ENCODE assay signal across 10 mouse cellular contexts in the genomic region with DNA sequence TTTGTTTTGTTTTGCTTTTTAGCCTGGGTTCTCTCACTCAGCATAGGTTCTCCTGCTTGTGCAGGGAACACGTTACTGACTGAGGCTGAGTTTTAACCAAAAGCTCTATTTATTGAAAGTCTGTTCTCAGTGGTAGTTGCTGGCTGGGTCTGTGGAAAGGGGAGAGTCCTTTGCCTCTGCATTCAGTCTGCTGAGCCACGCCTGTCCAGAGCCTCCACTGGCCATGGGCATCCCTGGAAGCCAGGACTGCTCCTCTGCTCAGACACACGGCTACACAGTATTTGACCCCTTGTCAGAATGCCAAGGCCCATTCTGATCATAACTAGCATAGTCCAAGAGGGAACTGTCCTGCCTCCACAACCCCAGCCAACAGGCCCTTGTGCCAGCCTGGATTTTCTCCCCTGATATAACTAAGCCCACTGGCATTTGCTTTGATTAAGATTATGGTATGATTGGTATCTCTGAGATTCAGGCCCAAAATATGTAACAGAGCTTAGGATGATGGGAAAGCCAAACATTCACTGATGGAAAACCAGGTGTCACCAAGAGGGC.
A peak's percentile ranks its signal among the peaks of the same experiment; 100 is the strongest.
DNase-seq lines count a peak whose midpoint lies in the region; ATAC-seq and TF ChIP-seq lines count a peak whose summit lies in the region.
"Had no signal": no experiment of that assay in that cellular context is flagged by ENCODE, and none has a peak within 500 bp of the region (broad histone marks: within the 10 kb centered on the region; RNA-seq: fewer than 3 reads in every experiment).

No protein-coding gene starts in this region.

- no peak for TF ChIP-seq POLR2A in bone marrow macrophage, adult 2 months (IDR thresholded peaks at IDR 0.05; ENCODE audit: borderline replicate concordance, low read depth, low read length)

- TF ChIP-seq CTCF in bone marrow macrophage, adult 2 months (IDR thresholded peaks at IDR 0.05; ENCODE audit: low read depth, low read length) = no peak

- H3K27ac ChIP-seq in kidney, embryonic 15.5 days = peak overlapping the region; percentile 78
- peak overlapping the region; percentile 76; the same call in 1 of the 2 replicates for H3K27ac ChIP-seq in bone marrow macrophage, adult 2 months (ENCODE audit: insufficient read depth, low read depth, low read length)
- peak overlapping the region; percentile 9; the same call in 1 of the 2 replicates for H3K27ac ChIP-seq in intestine, embryonic 15.5 days
- no peak overlapping the region for H3K27ac ChIP-seq in hindbrain, embryonic 16.5 days (ENCODE audit: low read depth, low read length)
- H3K27ac ChIP-seq in forebrain, embryonic 14.5 days (ENCODE audit: low read depth, low read length) = no peak overlapping the region

- no peak for ATAC-seq in kidney, embryonic 15.5 days (replicated peaks; ENCODE audit: low FRiP score)
- ATAC-seq in intestine, embryonic 15.5 days = no peak
- no peak for ATAC-seq in hindbrain, embryonic 16.5 days
- ATAC-seq in forebrain, embryonic 14.5 days = no peak

- no peak overlapping the region for H3K4me2 ChIP-seq in kidney, embryonic 15.5 days
- H3K4me2 ChIP-seq in intestine, embryonic 15.5 days (replicated peaks) = no peak overlapping the region
- H3K4me2 ChIP-seq in hindbrain, embryonic 16.5 days (ENCODE audit: low read length) = no peak overlapping the region
- H3K4me2 ChIP-seq in forebrain, embryonic 14.5 days (ENCODE audit: low read length) = no peak overlapping the region

- no peaks in the 10 kb centered on the region for H3K9me3 ChIP-seq in kidney, embryonic 15.5 days (replicated peaks)
- H3K9me3 ChIP-seq in intestine, embryonic 15.5 days = no peaks in the 10 kb centered on the region
- H3K9me3 ChIP-seq in hindbrain, embryonic 16.5 days (ENCODE audit: control insufficient read depth, low read length) = no peaks in the 10 kb centered on the region
- no peaks in the 10 kb centered on the region for H3K9me3 ChIP-seq in forebrain, embryonic 14.5 days (replicated peaks; ENCODE audit: control insufficient read depth, low read length)

- no peaks in the 10 kb centered on the region for H3K36me3 ChIP-seq in kidney, embryonic 15.5 days
- no peaks in the 10 kb centered on the region for H3K36me3 ChIP-seq in intestine, embryonic 15.5 days
- no peaks in the 10 kb centered on the region for H3K36me3 ChIP-seq in hindbrain, embryonic 16.5 days (ENCODE audit: control insufficient read depth, insufficient read depth, low read length)
- no peaks in the 10 kb centered on the region for H3K36me3 ChIP-seq in forebrain, embryonic 14.5 days (ENCODE audit: control insufficient read depth, insufficient read depth, low read length)

- no peak overlapping the region for H3K9ac ChIP-seq in kidney, embryonic 15.5 days
- no peak overlapping the region for H3K9ac ChIP-seq in intestine, embryonic 15.5 days
- H3K9ac ChIP-seq in hindbrain, embryonic 16.5 days (ENCODE audit: low read depth, low read length) = no peak overlapping the region
- H3K9ac ChIP-seq in forebrain, embryonic 14.5 days (ENCODE audit: low read length) = no peak overlapping the region

- no peak overlapping the region for H3K4me3 ChIP-seq in kidney, embryonic 15.5 days (replicated peaks)
- H3K4me3 ChIP-seq in bone marrow macrophage, adult 2 months (ENCODE audit: insufficient read depth, low read length) = no peak overlapping the region
- no peak overlapping the region for H3K4me3 ChIP-seq in intestine, embryonic 15.5 days (replicated peaks)
- no peak overlapping the region for H3K4me3 ChIP-seq in hindbrain, embryonic 16.5 days (ENCODE audit: low read length)
- H3K4me3 ChIP-seq in forebrain, embryonic 14.5 days (ENCODE audit: low read depth, low read length) = no peak overlapping the region

- DNase-seq in kidney, adult 11 months = no peak
- peak; percentile 46 for DNase-seq in lung, postnatal 14 days
- DNase-seq in gastrocnemius, postnatal 25 days = no peak
- DNase-seq in forebrain, embryonic 14.5 days (ENCODE audit: low spot score) = no peak
- DNase-seq: gastrocnemius, postnatal 36 days; thymus, postnatal 14 days had no signal

- WGBS in kidney, embryonic 15.5 days = 60% methylated on average over 3 of the region's 3 CpGs
- 69% methylated on average over 3 of the region's 3 CpGs for WGBS in intestine, embryonic 15.5 days
- 70% methylated on average over 3 of the region's 3 CpGs for WGBS in hindbrain, embryonic 16.5 days
- WGBS in forebrain, embryonic 14.5 days = 81% methylated on average over 3 of the region's 3 CpGs

- no peaks in the 10 kb centered on the region for H3K27me3 ChIP-seq in kidney, embryonic 15.5 days
- no peaks in the 10 kb centered on the region for H3K27me3 ChIP-seq in intestine, embryonic 15.5 days (replicated peaks)
- H3K27me3 ChIP-seq in hindbrain, embryonic 16.5 days (replicated peaks; ENCODE audit: control insufficient read depth, insufficient read depth, low read length) = no peaks in the 10 kb centered on the region
- H3K27me3 ChIP-seq in forebrain, embryonic 14.5 days (replicated peaks; ENCODE audit: control insufficient read depth, insufficient read depth, low read length) = no peaks in the 10 kb centered on the region

- H3K4me1 ChIP-seq in kidney, embryonic 15.5 days = peaks cover 52% of the 10 kb centered on the region
- H3K4me1 ChIP-seq in bone marrow macrophage, adult 2 months (ENCODE audit: control insufficient read depth, insufficient read depth, low read length) = peaks cover 35% of the 10 kb centered on the region
- H3K4me1 ChIP-seq in intestine, embryonic 15.5 days (replicated peaks) = peaks cover 14% of the 10 kb centered on the region
- H3K4me1 ChIP-seq in hindbrain, embryonic 16.5 days (ENCODE audit: control insufficient read depth, insufficient read depth, low read depth, low read length) = no peaks in the 10 kb centered on the region; the same call in 1 of the 2 replicates
- no peaks in the 10 kb centered on the region for H3K4me1 ChIP-seq in forebrain, embryonic 14.5 days (ENCODE audit: control insufficient read depth, insufficient read depth, low read length)

Comparison
In these comparisons a context has a peak if more than half of its experiments do, and no peak if none do; other contexts are left out.
1. H3K27ac ChIP-seq: peak in kidney, embryonic 15.5 days (single experiment), bone marrow macrophage, adult 2 months (single experiment) and intestine, embryonic 15.5 days (single experiment); none in hindbrain, embryonic 16.5 days (single experiment) and forebrain, embryonic 14.5 days (single experiment).